Mouse (Mus musculus) embryonic facial prominence, embryonic 12.5 days (tissue): Measurements from ENCODE around the gene Spdye4b. TPM values are rescaled to one million over a fixed set of nuclear protein-coding genes. Genes with fewer than 3 reads are reported as not detected.

Source experiments
- microRNA-seq: library from miRNA; unstranded; fragments of <30 nt; microRNA quantifications from one replicate; pipeline ENCODE4, GENCODE M21; 2017
- polyA plus RNA-seq: library from polyadenylated mRNA; unstranded; fragments of >200 nt; fragmentation: Nextera tagmentation; extraction: Ambion mirVana; gene quantifications from 2 replicates; pipeline ENCODE4 v1.2.1, GENCODE M21; 2016

Spdye4b gene
- polyA plus RNA-seq, 1 experiment from 2014 or later = not detected

Small RNA genes lying within 50 kb of the gene (microRNA-seq; reads per million reads assigned to microRNA genes)
- not detected for gene Gm44405

Other genes with a start within 250 kb of the Spdye4b start
- 506 and 520 TPM in 2 replicates for gene Fscn1, start 220.7 kb upstream of the Spdye4b start, polyA plus RNA-seq
- gene Rnf216, start 68.0 kb upstream of the Spdye4b start, polyA plus RNA-seq = 56.4 and 56.9 TPM in 2 replicates
- 0.05 and 0.09 TPM in 2 replicates for gene Olfr718-ps1, start 33.4 kb upstream of the Spdye4b start, polyA plus RNA-seq
- 19.3 TPM in 2 replicates for gene Rbak, start 242 bp upstream of the Spdye4b start, polyA plus RNA-seq
- not detected in 2 replicates for gene Spdye4a, start 45.9 kb downstream of the Spdye4b start, polyA plus RNA-seq
- gene Zfp12, start 54.1 kb downstream of the Spdye4b start, polyA plus RNA-seq = 26.6 and 27.2 TPM in 2 replicates
- gene Zfp316, start 89.0 kb downstream of the Spdye4b start, polyA plus RNA-seq = 9.7 and 10.1 TPM in 2 replicates
- 0.06 and 0.12 TPM in 2 replicates for gene Zfp853, start 112.6 kb downstream of the Spdye4b start, polyA plus RNA-seq
- gene E130309D02Rik, start 134.3 kb downstream of the Spdye4b start, polyA plus RNA-seq = 49.5 and 51.2 TPM in 2 replicates
- gene Zdhhc4, start 148.2 kb downstream of the Spdye4b start, polyA plus RNA-seq = 85.6 and 85.8 TPM in 2 replicates
- gene Grid2ip, start 176.3 kb downstream of the Spdye4b start, polyA plus RNA-seq = 0.27 and 0.28 TPM in 2 replicates
- 288 and 302 TPM in 2 replicates for gene Kdelr2, start 222.8 kb downstream of the Spdye4b start, polyA plus RNA-seq